Mouse (Mus musculus) urinary bladder, postnatal 36 days (tissue): Measurements from ENCODE around the gene Prss30.
A peak's percentile ranks its signal among the peaks of the same experiment; 100 is the strongest.
"Not testable (repeated sequence)": the region's sequence is repeated elsewhere in the genome, so short reads cannot be mapped to it uniquely, and the experiment has no call there.

Experiments
- DNase-seq, 2 experiments: peaks; one replicate each; pipeline ENCODE4 v3.0.0; 2022; ENCODE audit warnings: low spot score in 2 of 2, mixed read lengths in 1 of 2

Prss30 gene

GRCm38 (mm10) chr17:23984989-23985388 is 4.6 kb upstream of the Prss30 start:
- no peak for DNase-seq

DNA sequence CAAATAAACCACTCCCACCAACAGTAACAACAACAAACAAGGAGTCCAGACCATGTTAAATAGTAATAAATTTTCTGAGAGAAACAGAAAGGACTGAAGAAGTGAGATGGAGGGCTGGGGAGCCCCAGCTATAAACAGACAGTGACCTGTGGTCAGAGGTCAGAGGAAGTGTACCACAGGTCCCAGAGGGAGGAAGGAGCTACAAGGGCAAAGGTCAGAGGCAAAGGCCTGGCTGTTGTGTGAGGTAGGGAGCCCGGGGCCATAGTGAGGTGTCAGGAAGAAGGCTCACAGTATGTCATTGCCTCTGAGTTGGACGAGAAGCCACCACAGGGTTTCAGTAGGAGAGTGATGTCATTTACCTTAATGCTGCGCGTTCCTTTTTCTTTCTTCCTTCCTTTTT is 2.5 kb upstream of the Prss30 start:
- no peak for DNase-seq

- no peak for DNase-seq
These were observed 895 bp downstream of the Prss30 start for GRCm38 (mm10) chr17:23979471-23979870.

DNA sequence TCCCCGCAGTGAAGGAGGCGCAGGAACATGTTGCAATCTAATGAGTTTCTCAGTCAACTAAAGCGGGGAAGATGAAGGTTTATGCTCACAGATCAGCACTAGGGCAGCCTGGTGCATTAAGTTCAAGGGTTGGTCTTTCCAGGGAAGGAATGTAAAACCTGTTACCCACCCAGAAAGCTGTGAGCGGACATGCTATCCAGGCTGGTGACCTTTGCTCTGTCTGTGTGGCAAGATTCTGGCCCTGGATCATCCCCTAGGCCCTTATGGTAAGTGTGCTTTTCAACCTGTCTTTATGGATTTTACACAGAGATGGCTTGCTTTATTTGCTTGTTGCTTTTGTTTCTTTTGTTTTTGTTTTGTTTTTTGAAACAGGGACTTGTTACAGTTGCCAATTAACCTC is 3.7 kb downstream of the Prss30 start:
- no peak for DNase-seq

DNA sequence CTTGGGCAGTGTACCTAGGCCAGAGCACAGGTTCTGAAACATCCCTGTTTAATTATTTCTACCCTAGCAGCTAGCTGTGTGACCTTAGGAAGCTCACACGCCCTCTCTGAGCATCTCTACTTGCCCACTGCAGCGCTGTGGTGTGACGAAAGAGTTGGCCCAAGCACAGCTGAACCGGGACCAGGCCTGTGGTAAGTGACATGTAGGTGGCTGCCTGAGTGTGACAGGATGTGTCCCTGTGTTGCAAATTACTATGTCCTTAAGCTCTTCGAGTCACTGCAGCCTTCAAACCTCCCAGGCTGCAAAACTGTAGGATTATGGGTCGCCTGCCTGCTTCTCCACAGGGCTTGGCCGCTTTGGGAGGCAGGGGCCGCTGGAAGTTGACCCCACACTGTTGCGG is 9.1 kb downstream of the Prss30 start:
- no peak for DNase-seq

- DNase-seq = peak; percentile 68 to 75
These were observed 11.1 kb downstream of the Prss30 start for GRCm38 (mm10) chr17:23969231-23969630.

GRCm38 (mm10) chr17:23968780-23969179 is 11.6 kb downstream of the Prss30 start:
- DNase-seq = no peak

GRCm38 (mm10) chr17:23966658-23967401 is 13.5 kb downstream of the Prss30 start:
- DNase-seq = peak; percentile 41 to 51

- no peak for DNase-seq
These were observed 14.5 kb downstream of the Prss30 start for GRCm38 (mm10) chr17:23965805-23966425.

DNA sequence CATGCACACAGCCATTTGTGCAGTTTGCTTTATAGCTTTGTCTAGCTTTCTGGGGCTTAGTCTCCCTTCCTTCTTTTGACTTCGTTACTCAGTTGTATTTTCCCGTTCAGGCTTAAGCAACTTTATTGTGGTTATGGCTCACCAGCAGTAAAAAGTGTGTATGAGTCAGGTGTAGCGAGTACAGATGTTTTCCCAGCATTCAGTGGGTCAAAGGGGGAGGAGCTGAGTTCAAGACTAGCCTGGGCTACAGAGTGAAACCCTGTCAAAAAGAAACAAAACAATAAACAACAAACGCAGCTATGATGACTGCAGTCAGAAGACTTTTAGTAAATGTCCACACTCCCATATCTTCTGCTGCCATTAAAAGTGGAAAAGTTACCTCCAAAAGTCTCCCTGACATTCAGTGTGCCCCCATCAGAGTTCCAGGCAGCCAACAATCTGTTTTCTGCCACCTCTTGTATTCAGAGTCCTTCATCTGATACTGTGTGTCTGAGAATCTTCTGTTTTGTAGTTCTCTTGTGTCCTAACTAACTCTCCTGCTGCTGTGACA is 18.7 kb downstream of the Prss30 start:
- DNase-seq = no peak

GRCm38 (mm10) chr17:23960084-23960738 is 20.2 kb downstream of the Prss30 start:
- peak; percentile 73 to 81 for DNase-seq

GRCm38 (mm10) chr17:23955174-23955573 is 25.2 kb downstream of the Prss30 start, which contains the start of gene Sbpl:
TSS of gene Sbpl (minus strand) at chr17:23955274.
- DNase-seq = no peak

GRCm38 (mm10) chr17:23950828-23951227 is 29.5 kb downstream of the Prss30 start:
- not testable (repeated sequence) for DNase-seq

- DNase-seq = no peak
These were observed 31.3 kb downstream of the Prss30 start for GRCm38 (mm10) chr17:23949068-23949467.

DNA sequence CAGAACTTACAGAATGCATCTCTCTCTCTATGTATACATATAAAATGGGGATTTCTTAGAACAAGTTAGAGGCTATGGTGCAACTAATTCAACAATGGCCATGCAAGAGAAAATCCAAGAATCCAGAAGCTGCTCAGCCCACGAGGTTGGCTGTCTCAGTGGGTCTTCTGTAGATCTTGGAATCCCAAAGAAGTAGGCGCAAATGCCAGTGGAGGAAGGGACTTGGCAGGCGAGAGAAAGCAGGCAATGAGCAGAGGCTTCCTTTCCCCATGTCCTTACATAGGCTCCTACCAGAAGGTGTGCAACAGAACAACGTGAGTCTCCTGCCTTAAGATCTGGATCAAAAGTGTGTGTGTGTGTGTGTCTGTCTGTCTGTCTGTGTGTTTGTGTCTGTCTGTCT is 32.9 kb downstream of the Prss30 start:
- not testable (repeated sequence) for DNase-seq

GRCm38 (mm10) chr17:23941372-23941771 is 39.0 kb downstream of the Prss30 start, which contains the start of gene Sbp:
TSS of gene Sbp (plus strand) at chr17:23941672.
- DNase-seq = no peak

DNA sequence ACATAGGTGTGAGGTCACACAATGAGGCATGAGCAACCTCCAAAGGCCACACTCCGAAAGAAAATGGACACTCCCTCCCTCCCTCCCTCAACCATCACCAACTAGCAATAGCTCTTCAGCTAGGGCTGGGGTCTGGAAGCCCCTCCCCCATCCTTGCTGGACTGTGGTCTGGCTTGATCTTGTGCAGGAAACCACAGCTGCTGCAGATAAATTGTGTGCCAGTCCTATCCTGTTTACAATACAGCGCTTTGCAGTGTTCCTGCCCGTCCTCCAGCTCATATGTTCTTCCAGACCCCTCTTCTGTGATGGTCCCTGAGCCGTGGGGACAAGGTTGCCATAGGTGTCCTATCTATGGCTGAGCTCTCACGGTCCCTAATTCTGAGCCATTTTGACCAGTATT is 49.2 kb downstream of the Prss30 start:
- DNase-seq = no peak

DNA sequence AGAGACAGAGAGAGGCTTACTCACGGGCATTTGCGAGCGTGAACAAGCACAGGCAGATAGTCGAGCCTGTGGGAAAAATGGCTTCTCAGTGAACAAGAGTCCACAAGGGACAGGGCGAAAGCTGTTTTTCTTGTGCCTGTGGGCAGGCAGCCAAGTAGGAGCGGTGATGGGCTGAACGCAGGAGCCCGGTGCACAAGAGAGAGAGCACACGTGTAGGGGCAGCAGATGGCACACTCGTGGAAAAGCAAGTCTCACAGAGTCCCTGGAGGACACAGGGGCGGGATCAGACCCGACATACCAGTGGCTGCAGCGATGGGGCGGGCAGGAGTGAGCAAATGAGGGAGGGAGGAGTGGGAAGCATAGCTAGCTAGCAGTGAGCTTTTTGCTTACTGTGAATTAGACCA is 55.3 kb downstream of the Prss30 start:
- DNase-seq = peak; percentile 68 to 72

DNA sequence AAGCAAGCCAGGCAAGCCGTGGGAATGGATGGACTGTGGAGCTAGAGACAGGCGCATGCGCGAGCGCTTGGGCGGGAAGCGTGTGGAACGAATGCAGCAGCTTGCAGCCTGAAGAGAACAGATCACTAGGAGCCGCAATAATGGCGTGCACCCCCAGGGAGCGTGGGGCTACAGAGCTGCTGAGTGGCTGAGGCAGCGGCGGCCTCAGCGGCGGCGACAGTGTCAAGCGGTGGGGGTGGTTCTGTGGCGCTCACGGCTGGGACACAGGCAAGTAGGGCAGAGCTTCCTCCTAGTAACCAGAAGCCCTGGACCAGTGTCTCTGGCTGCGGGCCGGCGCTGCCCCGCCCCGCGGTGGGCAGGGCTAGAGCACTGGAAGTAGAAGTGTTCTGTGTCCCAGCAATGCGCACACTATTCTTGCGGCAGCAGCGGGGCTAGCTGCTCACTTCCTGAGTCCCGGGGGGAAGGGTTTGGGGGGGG is 55.8 kb downstream of the Prss30 start:
- peak; percentile 92 for DNase-seq
